Mouse (Mus musculus) lung, embryonic 15.5 days (tissue): ENCODE measurements around the gene Hoxa13. TPM values are rescaled to one million over a fixed set of nuclear protein-coding genes. Genes with fewer than 3 reads are reported as not detected.
A peak's percentile ranks its signal among the peaks of the same experiment; 100 is the strongest.

Source experiments
- ATAC-seq: fragments of 200-750 bp; cut with Nextera tagmentation; 2 replicates; pipeline ENCODE4 v1.8.0; 2017; ENCODE audit warnings: moderate number of reproducible peaks, borderline replicate concordance; ENCODE audit not compliant: low FRiP score, low TSS enrichment; ENCODE audit errors: extremely low read depth
- H3K27ac ChIP-seq: fragments of 300-500 bp; sonication (generic); 2 replicates; pipeline ENCODE4 v1.5.1; 2015; ENCODE audit warnings: moderate library complexity, mild to moderate bottlenecking, inconsistent platforms
- H3K27me3 ChIP-seq: fragments of 300-500 bp; sonication (generic); 2 replicates; pipeline ENCODE4 v1.6.1; 2015; ENCODE audit warnings: inconsistent platforms
- H3K36me3 ChIP-seq: fragments of 300-500 bp; sonication (generic); 2 replicates; pipeline ENCODE4 v1.6.1; 2015; ENCODE audit warnings: inconsistent platforms
- H3K4me1 ChIP-seq: fragments of 300-500 bp; sonication (generic); 2 replicates; pipeline ENCODE4 v1.6.1; 2015; ENCODE audit warnings: inconsistent platforms
- H3K4me2 ChIP-seq: fragments of 300-500 bp; sonication (generic); 2 replicates; pipeline ENCODE4 v1.6.1; 2015; ENCODE audit warnings: inconsistent platforms, mild to moderate bottlenecking, moderate library complexity
- H3K4me3 ChIP-seq: fragments of 300-500 bp; sonication (generic); 2 replicates; pipeline ENCODE4 v1.5.1; 2015; ENCODE audit warnings: mild to moderate bottlenecking, inconsistent platforms
- H3K9ac ChIP-seq: fragments of 300-500 bp; sonication (generic); 2 replicates; pipeline ENCODE4 v1.6.1; 2015; ENCODE audit warnings: inconsistent platforms
- H3K9me3 ChIP-seq: fragments of 300-500 bp; sonication (generic); 2 replicates; pipeline ENCODE4 v1.6.1; 2016; ENCODE audit warnings: inconsistent platforms
- WGBS: fragments of 180-500 bp; shearing (Covaris S2); methylation state at CpG from one replicate; pipeline ENCODE4 v1.1.7; 2015; 5-methylcytosine and 5-hydroxymethylcytosine counted together
- polyA plus RNA-seq: library from polyadenylated mRNA; unstranded; fragments of >200 nt; fragmentation: Nextera tagmentation; extraction: Ambion mirVana; gene quantifications from 2 replicates; pipeline ENCODE4 v1.2.1, GENCODE M21; 2015

Hoxa13 gene
- polyA plus RNA-seq, 1 experiment from 2014 or later, result not detected

GRCm38 (mm10) chr6:52246403-52246803 lies 14.3 kb downstream of the Hoxa13 start:
- Histone ChIP-seq H3K27ac (no peak overlapping the region), H3K27me3 (peaks cover 99% of the 10 kb centered on the region), H3K9ac (no peak overlapping the region), H3K9me3 (no peaks in the 10 kb centered on the region), H3K36me3 (no peaks in the 10 kb centered on the region), H3K4me3 (no peak overlapping the region), H3K4me2 (no peak overlapping the region), H3K4me1 (peaks cover 12% of the 10 kb centered on the region; the same call in 1 of the 2 replicates)
- ATAC-seq, result no peak
- 2% methylated on average over 26 of the region's 26 CpGs for WGBS

GRCm38 (mm10) chr6:52245757-52246142 lies 14.9 kb downstream of the Hoxa13 start, which contains the start of gene Hoxa11:
TSS of gene Hoxa11 (minus strand) at chr6:52245810.
- H3K36me3 ChIP-seq, result no peaks in the 10 kb centered on the region
- no peak within 1 kb of the TSS for H3K27ac ChIP-seq
- H3K4me1 ChIP-seq, result peaks cover 12% of the 10 kb centered on the region; the same call in 1 of the 2 replicates
- no peak within 1 kb of the TSS; the same call in 1 of the 2 replicates for H3K4me2 ChIP-seq
- no peak within 1 kb of the TSS for H3K9ac ChIP-seq
- H3K4me3 ChIP-seq, result peak within 1 kb of the TSS; percentile 8; the same call in 1 of the 2 replicates
- no peak for ATAC-seq
- 1% methylated on average over 20 of the region's 20 CpGs for WGBS
- H3K9me3 ChIP-seq, result no peaks in the 10 kb centered on the region
- peaks cover 99% of the 10 kb centered on the region for H3K27me3 ChIP-seq

- Histone ChIP-seq H3K36me3 (no peaks in the 10 kb centered on the region), H3K27me3 (peaks cover 100% of the 10 kb centered on the region), H3K4me3 (peak overlapping the region; percentile 8; the same call in 1 of the 2 replicates), H3K9ac (no peak overlapping the region), H3K27ac (no peak overlapping the region), H3K4me1 (peaks cover 13% of the 10 kb centered on the region), H3K4me2 (no peak overlapping the region), H3K9me3 (no peaks in the 10 kb centered on the region)
- ATAC-seq, result no peak
- under 1% methylated on average over 71 of the region's 71 CpGs for WGBS
Measured at GRCm38 (mm10) chr6:52245040-52245756, 15.5 kb downstream of the Hoxa13 start.

- no peak overlapping the region; the same call in 1 of the 2 replicates for H3K4me3 ChIP-seq
- no peak overlapping the region for H3K27ac ChIP-seq
- WGBS, result 2% methylated on average over 23 of the region's 23 CpGs
- H3K36me3 ChIP-seq, result no peaks in the 10 kb centered on the region
- ATAC-seq, result no peak
- H3K9ac ChIP-seq, result no peak overlapping the region
- peaks cover 100% of the 10 kb centered on the region for H3K27me3 ChIP-seq
- peaks cover 15% of the 10 kb centered on the region for H3K4me1 ChIP-seq
- H3K4me2 ChIP-seq, result no peak overlapping the region
- no peaks in the 10 kb centered on the region for H3K9me3 ChIP-seq
Measured at GRCm38 (mm10) chr6:52244471-52245039, 16.1 kb downstream of the Hoxa13 start.

GRCm38 (mm10) chr6:52243681-52244121 lies 17.0 kb downstream of the Hoxa13 start:
- no peaks in the 10 kb centered on the region for H3K9me3 ChIP-seq
- no peak overlapping the region for H3K4me2 ChIP-seq
- H3K27ac ChIP-seq, result no peak overlapping the region
- no peak for ATAC-seq
- peaks cover 99% of the 10 kb centered on the region for H3K27me3 ChIP-seq
- H3K4me3 ChIP-seq, result no peak overlapping the region
- peaks cover 11% of the 10 kb centered on the region for H3K4me1 ChIP-seq
- H3K36me3 ChIP-seq, result no peaks in the 10 kb centered on the region
- no peak overlapping the region for H3K9ac ChIP-seq
- WGBS, result 4% methylated on average over 12 of the region's 12 CpGs

- no peak overlapping the region for H3K4me2 ChIP-seq
- peaks cover 98% of the 10 kb centered on the region for H3K27me3 ChIP-seq
Measured at GRCm38 (mm10) chr6:52242801-52243332, 17.8 kb downstream of the Hoxa13 start.

GRCm38 (mm10) chr6:52241001-52241621 lies 19.6 kb downstream of the Hoxa13 start:
- H3K36me3 ChIP-seq, result no peaks in the 10 kb centered on the region
- H3K27ac ChIP-seq, result no peak overlapping the region
- WGBS, result 10% methylated on average over 9 of the region's 9 CpGs
- peaks cover 98% of the 10 kb centered on the region for H3K27me3 ChIP-seq
- no peak for ATAC-seq
- no peak overlapping the region for H3K9ac ChIP-seq
- H3K4me2 ChIP-seq, result no peak overlapping the region
- no peak overlapping the region for H3K4me3 ChIP-seq
- H3K9me3 ChIP-seq, result no peaks in the 10 kb centered on the region
- peaks cover 11% of the 10 kb centered on the region for H3K4me1 ChIP-seq

More at GRCm38 (mm10) chr6:52242801-52243332, 17.8 kb downstream of the Hoxa13 start:
- Histone ChIP-seq H3K9me3 (no peaks in the 10 kb centered on the region), H3K27ac (no peak overlapping the region), H3K9ac (no peak overlapping the region), H3K36me3 (no peaks in the 10 kb centered on the region), H3K4me3 (no peak overlapping the region), H3K4me1 (peaks cover 11% of the 10 kb centered on the region)
- ATAC-seq, result no peak
- WGBS, result 4% methylated on average over 4 of the region's 4 CpGs

GRCm38 (mm10) chr6:52240389-52241000 lies 20.2 kb downstream of the Hoxa13 start, which contains the start of gene Hoxa10:
TSS of gene Hoxa10 (minus strand) at chr6:52240854.
- H3K27ac ChIP-seq, result no peak within 1 kb of the TSS

GRCm38 (mm10) chr6:52239625-52240388 lies 20.9 kb downstream of the Hoxa13 start:
- H3K9me3 ChIP-seq, result no peaks in the 10 kb centered on the region
- peak overlapping the region; percentile 19; the same call in 1 of the 2 replicates for H3K4me3 ChIP-seq
- peak overlapping the region; percentile 36 for H3K4me2 ChIP-seq
- H3K36me3 ChIP-seq, result no peaks in the 10 kb centered on the region
- no peak overlapping the region for H3K9ac ChIP-seq
- H3K4me1 ChIP-seq, result peaks cover 3% of the 10 kb centered on the region; the same call in 1 of the 2 replicates
- peak; percentile 12; the same call in 1 of the 2 replicates for ATAC-seq
- no peak overlapping the region for H3K27ac ChIP-seq
- WGBS, result 2% methylated on average over 30 of the region's 30 CpGs
- peaks cover 98% of the 10 kb centered on the region for H3K27me3 ChIP-seq

More at GRCm38 (mm10) chr6:52240389-52241000, 20.2 kb downstream of the Hoxa13 start, which contains the start of gene Hoxa10:
- ATAC-seq, result peak; percentile 64; the same call in 1 of the 2 replicates
- peak within 1 kb of the TSS; percentile 19; the same call in 1 of the 2 replicates for H3K4me3 ChIP-seq
- peaks cover 8% of the 10 kb centered on the region for H3K4me1 ChIP-seq
- H3K27me3 ChIP-seq, result peaks cover 98% of the 10 kb centered on the region
- H3K9ac ChIP-seq, result no peak within 1 kb of the TSS
- H3K9me3 ChIP-seq, result no peaks in the 10 kb centered on the region
- H3K4me2 ChIP-seq, result peak within 1 kb of the TSS; percentile 36
- 1% methylated on average over 35 of the region's 35 CpGs for WGBS
- no peaks in the 10 kb centered on the region for H3K36me3 ChIP-seq

- Histone ChIP-seq H3K4me2 (no peak overlapping the region), H3K27ac (no peak overlapping the region), H3K9me3 (no peaks in the 10 kb centered on the region), H3K27me3 (peaks cover 98% of the 10 kb centered on the region), H3K4me1 (peaks cover 10% of the 10 kb centered on the region; the same call in 1 of the 2 replicates), H3K36me3 (no peaks in the 10 kb centered on the region), H3K4me3 (no peak overlapping the region), H3K9ac (no peak overlapping the region)
- ATAC-seq, result no peak
- 3% methylated on average over 7 of the region's 7 CpGs for WGBS
Measured at GRCm38 (mm10) chr6:52238976-52239375, 21.7 kb downstream of the Hoxa13 start.
